Mouse (Mus musculus): ENCODE data around the gene Bysl.

DNA sequence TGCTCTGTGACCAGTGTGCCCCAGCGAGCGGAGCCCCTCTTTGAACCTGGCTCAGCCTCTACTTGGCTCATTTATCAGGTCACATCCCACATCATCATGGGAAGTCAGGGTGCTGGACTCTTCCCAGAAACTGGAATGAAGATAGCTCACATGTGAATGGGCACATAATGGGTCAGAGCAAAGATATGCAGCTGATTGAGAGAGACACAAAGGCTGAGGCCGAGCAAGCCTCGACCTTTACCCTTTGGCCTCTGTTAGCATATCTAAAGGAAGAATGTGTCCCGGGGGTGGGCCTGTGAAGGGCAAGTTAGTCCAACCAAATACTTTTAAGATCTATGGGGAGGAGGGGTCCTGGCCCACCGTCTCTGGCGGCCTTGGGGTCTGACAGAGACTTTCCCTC is 39.7 kb downstream of the Bysl start:
- TF ChIP-seq CTCF (IDR thresholded peaks at IDR 0.05; ENCODE audit: low read depth) = no peak
- TF ChIP-seq EP300 (IDR thresholded peaks at IDR 0.05; ENCODE audit: low read depth) = no peak
